Mouse (Mus musculus): ENCODE results near the gene Gpr157. TPM values are rescaled to one million over a fixed set of nuclear protein-coding genes. Genes with fewer than 3 reads are reported as not detected.
"Not testable (repeated sequence)": the region's sequence is repeated elsewhere in the genome, so short reads cannot be mapped to it uniquely, and the experiment has no call there.

Gene Gpr157
- polyA plus RNA-seq (2015; fragmentation: Nextera tagmentation; extraction: Ambion mirVana), result 0.55 and 0.75 TPM in 2 replicates

DNA sequence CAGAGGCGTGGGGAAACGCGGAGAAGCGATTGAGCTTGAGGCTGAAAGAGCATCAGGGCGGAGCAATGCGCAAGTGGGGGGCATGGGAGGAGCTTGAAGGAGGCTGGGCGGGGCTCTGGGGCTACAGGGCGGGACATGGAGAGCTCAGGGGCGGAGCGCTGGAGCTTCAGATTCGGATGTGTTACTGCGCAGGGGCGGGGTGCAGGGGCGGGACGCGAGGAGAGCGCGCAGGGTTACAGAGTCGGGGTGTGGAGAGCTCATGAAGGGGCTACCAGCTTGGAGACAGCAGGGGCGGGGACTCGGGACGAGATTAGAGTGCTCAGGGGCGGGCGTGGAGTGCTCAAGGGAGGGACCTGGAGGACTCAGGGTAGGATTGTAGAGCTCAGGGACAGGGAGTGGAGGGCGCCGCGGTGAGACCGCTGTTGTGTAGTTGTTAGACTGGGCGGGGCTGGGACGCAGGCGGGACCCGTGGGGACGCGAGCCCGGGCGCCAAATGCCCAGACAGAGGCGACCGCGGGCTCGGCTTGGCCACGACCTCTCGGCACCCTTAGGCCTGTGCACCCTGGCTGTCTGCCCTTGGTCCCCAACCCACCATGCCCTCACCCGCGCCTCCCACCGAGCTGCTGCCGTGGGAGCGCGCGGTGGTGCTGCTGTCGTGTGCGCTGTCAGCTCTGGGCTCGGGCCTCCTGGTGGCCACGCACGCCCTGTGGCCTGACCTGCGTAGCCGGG, at the start of gene Gpr157:
Gpr157 (plus strand) TSS at position 205 of the 729 bp plus-strand sequence.
- under 1% methylated on average over 41 of the region's 56 CpGs for WGBS
- DNase-seq (ENCODE audit: low spot score), result peak; percentile 95

GRCm38 (mm10) chr4:150038533-150038932, 48.6 kb upstream of the Gpr157 start:
- 86% methylated on average over 7 of the region's 7 CpGs for WGBS

More for the DNA sequence above, at the start of gene Gpr157:
- no peak for TF ChIP-seq EP300 (optimal IDR thresholded peaks at IDR 0.05)
- TF ChIP-seq CTCF (IDR thresholded peaks at IDR 0.05; ENCODE audit: low read depth), result peak; percentile 60
- Histone ChIP-seq H3K4me2 (replicated peaks; ENCODE audit: low read depth) (peak within 1 kb of the TSS; percentile 98), H3K27ac (replicated peaks) (peak within 1 kb of the TSS; percentile 84), H3K9me3 (ENCODE audit: control insufficient read depth, low read length) (no peaks in the 10 kb centered on the region), H3K4me1 (replicated peaks; ENCODE audit: control insufficient read depth, insufficient read depth) (peaks cover 4% of the 10 kb centered on the region; the same call in 1 of the 2 replicates), H3K27me3 (ENCODE audit: control insufficient read depth, insufficient read depth, low read length) (no peaks in the 10 kb centered on the region), H3K9ac (ENCODE audit: low read length) (peak within 1 kb of the TSS; percentile 79), H3K4me3 (ENCODE audit: low read depth, low read length) (peak within 1 kb of the TSS; percentile 61), H3K36me3 (ENCODE audit: control insufficient read depth, insufficient read depth, low read length) (no peaks in the 10 kb centered on the region)
- peak; percentile 94 for ATAC-seq (ENCODE audit: low FRiP score, low TSS enrichment)

GRCm38 (mm10) chr4:150040003-150040581, 47.1 kb upstream of the Gpr157 start:
- no peak for DNase-seq (ENCODE audit: low spot score)

More at GRCm38 (mm10) chr4:150038533-150038932, 48.6 kb upstream of the Gpr157 start:
- Histone ChIP-seq H3K4me3 (ENCODE audit: low read depth, low read length) (no peak overlapping the region), H3K36me3 (ENCODE audit: control insufficient read depth, insufficient read depth, low read length) (no peaks in the 10 kb centered on the region), H3K27ac (replicated peaks) (no peak overlapping the region), H3K9me3 (ENCODE audit: control insufficient read depth, low read length) (no peaks in the 10 kb centered on the region), H3K4me1 (replicated peaks; ENCODE audit: control insufficient read depth, insufficient read depth) (no peaks in the 10 kb centered on the region), H3K9ac (ENCODE audit: low read length) (no peak overlapping the region), H3K4me2 (replicated peaks; ENCODE audit: low read depth) (no peak overlapping the region), H3K27me3 (ENCODE audit: control insufficient read depth, insufficient read depth, low read length) (no peaks in the 10 kb centered on the region; the same call in 1 of the 2 replicates)
- TF ChIP-seq EP300 (optimal IDR thresholded peaks at IDR 0.05) (no peak), CTCF (IDR thresholded peaks at IDR 0.05; ENCODE audit: low read depth) (no peak)
- DNase-seq (ENCODE audit: low spot score), result no peak
- ATAC-seq (ENCODE audit: low FRiP score, low TSS enrichment), result no peak

GRCm38 (mm10) chr4:150040856-150041255, 46.3 kb upstream of the Gpr157 start:
- not testable (repeated sequence) for H3K9me3 ChIP-seq (ENCODE audit: control insufficient read depth, low read length); ATAC-seq (ENCODE audit: low FRiP score, low TSS enrichment); H3K4me2 ChIP-seq (replicated peaks; ENCODE audit: low read depth); H3K27me3 ChIP-seq (ENCODE audit: control insufficient read depth, insufficient read depth, low read length); H3K4me1 ChIP-seq (replicated peaks; ENCODE audit: control insufficient read depth, insufficient read depth); H3K9ac ChIP-seq (ENCODE audit: low read length); DNase-seq (ENCODE audit: low spot score); H3K36me3 ChIP-seq (ENCODE audit: control insufficient read depth, insufficient read depth, low read length); H3K4me3 ChIP-seq (ENCODE audit: low read depth, low read length); H3K27ac ChIP-seq (replicated peaks)
- WGBS, result 62% methylated on average over 1 of the region's 1 CpGs

More at GRCm38 (mm10) chr4:150040003-150040581, 47.1 kb upstream of the Gpr157 start:
- no peak for TF ChIP-seq CTCF (IDR thresholded peaks at IDR 0.05; ENCODE audit: low read depth)
- TF ChIP-seq EP300 (optimal IDR thresholded peaks at IDR 0.05), result no peak
- no peaks in the 10 kb centered on the region for H3K9me3 ChIP-seq (ENCODE audit: control insufficient read depth, low read length)
- no peak for ATAC-seq (ENCODE audit: low FRiP score, low TSS enrichment)
- 74% methylated on average over 9 of the region's 9 CpGs for WGBS
- no peak overlapping the region for H3K4me3 ChIP-seq (ENCODE audit: low read depth, low read length)
- no peak overlapping the region for H3K4me2 ChIP-seq (replicated peaks; ENCODE audit: low read depth)
- H3K4me1 ChIP-seq (replicated peaks; ENCODE audit: control insufficient read depth, insufficient read depth), result no peaks in the 10 kb centered on the region
- no peaks in the 10 kb centered on the region for H3K27me3 ChIP-seq (ENCODE audit: control insufficient read depth, insufficient read depth, low read length)
- no peak overlapping the region for H3K9ac ChIP-seq (ENCODE audit: low read length)
- H3K36me3 ChIP-seq (ENCODE audit: control insufficient read depth, insufficient read depth, low read length), result no peaks in the 10 kb centered on the region
- H3K27ac ChIP-seq (replicated peaks), result no peak overlapping the region

GRCm38 (mm10) chr4:150041346-150042110, 45.6 kb upstream of the Gpr157 start:
- H3K36me3 ChIP-seq (ENCODE audit: control insufficient read depth, insufficient read depth, low read length), result no peaks in the 10 kb centered on the region
- H3K4me1 ChIP-seq (replicated peaks; ENCODE audit: control insufficient read depth, insufficient read depth), result no peaks in the 10 kb centered on the region
- H3K27ac ChIP-seq (replicated peaks), result no peak overlapping the region
- no peak for DNase-seq (ENCODE audit: low spot score)
- no peak overlapping the region for H3K9ac ChIP-seq (ENCODE audit: low read length)
- H3K4me3 ChIP-seq (ENCODE audit: low read depth, low read length), result no peak overlapping the region
- no peak overlapping the region for H3K4me2 ChIP-seq (replicated peaks; ENCODE audit: low read depth)
- no peak for TF ChIP-seq EP300 (optimal IDR thresholded peaks at IDR 0.05)
- no peak for TF ChIP-seq CTCF (IDR thresholded peaks at IDR 0.05; ENCODE audit: low read depth)
- no peaks in the 10 kb centered on the region for H3K9me3 ChIP-seq (ENCODE audit: control insufficient read depth, low read length)
- H3K27me3 ChIP-seq (ENCODE audit: control insufficient read depth, insufficient read depth, low read length), result no peaks in the 10 kb centered on the region
- no peak; the same call in 1 of the 2 replicates for ATAC-seq (ENCODE audit: low FRiP score, low TSS enrichment)
- 79% methylated on average over 10 of the region's 10 CpGs for WGBS

All from stomach, postnatal 0 days (tissue).